Mouse (Mus musculus): ENCODE results near the gene Mxd1. TPM values are rescaled to one million over a fixed set of nuclear protein-coding genes. Genes with fewer than 3 reads are reported as not detected.

Gene Mxd1
- polyA plus RNA-seq, 1 experiment from 2014 or later, result 12.8 TPM

DNA sequence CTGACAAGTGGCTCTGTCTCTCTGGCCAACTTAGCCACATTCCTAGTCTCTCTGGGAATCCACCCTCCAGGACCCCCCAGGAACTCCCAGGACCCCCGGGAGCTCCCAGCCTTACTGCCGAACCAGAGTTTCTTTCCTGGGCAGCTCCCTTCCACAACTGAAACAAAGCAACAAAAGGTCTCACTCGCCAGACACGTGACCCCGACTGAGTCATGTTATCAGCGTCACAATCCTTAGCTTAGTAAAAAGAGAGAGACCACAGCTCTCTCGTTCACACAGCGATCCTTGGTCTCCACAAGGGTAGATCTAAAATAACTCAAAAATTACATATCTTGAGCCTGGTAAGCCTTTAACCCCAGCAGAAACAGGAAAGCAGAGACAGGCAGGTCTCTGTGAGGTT lies 27.2 kb downstream of the Mxd1 start:
- H3K27ac ChIP-seq (replicated peaks; ENCODE audit: low read depth, low read length), result no peak overlapping the region
- no peaks in the 10 kb centered on the region for H3K4me1 ChIP-seq (ENCODE audit: control insufficient read depth, insufficient read depth, low read length)
- ATAC-seq (ENCODE audit: insufficient number of reproducible peaks, low FRiP score, low TSS enrichment, low read depth) (no peak), DNase-seq (ENCODE audit: low spot score) (no peak)
- WGBS, result 76% methylated on average over 8 of the region's 8 CpGs
- no peaks in the 10 kb centered on the region for H3K27me3 ChIP-seq (ENCODE audit: control insufficient read depth, insufficient read depth, low read length)
- no peaks in the 10 kb centered on the region for H3K36me3 ChIP-seq (ENCODE audit: control insufficient read depth, insufficient read depth, low read length)
- H3K9me3 ChIP-seq (ENCODE audit: control insufficient read depth, low read length), result no peaks in the 10 kb centered on the region
- H3K9ac ChIP-seq (ENCODE audit: low read length), result no peak overlapping the region
- H3K4me2 ChIP-seq (ENCODE audit: low read depth, severe bottlenecking), result no peak overlapping the region
- no peak overlapping the region for H3K4me3 ChIP-seq (ENCODE audit: low read depth, low read length)

GRCm38 (mm10) chr6:86640776-86641175 lies 28.2 kb downstream of the Mxd1 start:
- Histone ChIP-seq H3K4me2 (ENCODE audit: low read depth, severe bottlenecking) (no peak overlapping the region), H3K36me3 (ENCODE audit: control insufficient read depth, insufficient read depth, low read length) (no peaks in the 10 kb centered on the region), H3K4me3 (ENCODE audit: low read depth, low read length) (no peak overlapping the region), H3K9ac (ENCODE audit: low read length) (no peak overlapping the region), H3K27me3 (ENCODE audit: control insufficient read depth, insufficient read depth, low read length) (no peaks in the 10 kb centered on the region), H3K27ac (replicated peaks; ENCODE audit: low read depth, low read length) (no peak overlapping the region), H3K9me3 (ENCODE audit: control insufficient read depth, low read length) (no peaks in the 10 kb centered on the region), H3K4me1 (ENCODE audit: control insufficient read depth, insufficient read depth, low read length) (no peaks in the 10 kb centered on the region)
- no peak for ATAC-seq (ENCODE audit: insufficient number of reproducible peaks, low FRiP score, low TSS enrichment, low read depth)
- no peak for DNase-seq (ENCODE audit: low spot score)
- 87% methylated on average over 8 of the region's 8 CpGs for WGBS

DNA sequence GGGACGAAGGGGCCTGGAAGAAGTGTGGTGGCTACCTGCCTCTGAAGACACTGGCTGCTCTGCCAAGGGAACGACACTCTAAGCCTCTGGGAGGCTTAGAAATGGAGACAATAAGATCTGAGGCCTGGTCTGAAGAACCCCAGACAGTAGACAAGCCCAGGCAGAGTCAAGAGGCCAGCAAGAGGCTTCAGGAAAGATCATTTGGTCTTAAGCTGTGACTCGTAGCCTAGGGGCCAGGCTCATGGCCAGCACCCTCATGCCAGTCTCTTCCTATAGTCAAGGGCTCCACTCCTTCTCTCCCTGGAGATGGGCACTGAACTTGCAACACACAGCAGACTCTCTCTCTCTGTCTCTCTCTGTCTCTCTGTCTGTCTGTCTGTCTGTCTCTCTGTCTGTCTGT lies 28.8 kb downstream of the Mxd1 start:
- ATAC-seq (ENCODE audit: insufficient number of reproducible peaks, low FRiP score, low TSS enrichment, low read depth), result no peak
- H3K9me3 ChIP-seq (ENCODE audit: control insufficient read depth, low read length), result no peaks in the 10 kb centered on the region
- H3K4me1 ChIP-seq (ENCODE audit: control insufficient read depth, insufficient read depth, low read length), result no peaks in the 10 kb centered on the region
- 78% methylated on average over 3 of the region's 3 CpGs for WGBS
- H3K9ac ChIP-seq (ENCODE audit: low read length), result no peak overlapping the region
- H3K27ac ChIP-seq (replicated peaks; ENCODE audit: low read depth, low read length), result no peak overlapping the region
- no peaks in the 10 kb centered on the region for H3K36me3 ChIP-seq (ENCODE audit: control insufficient read depth, insufficient read depth, low read length)
- H3K4me2 ChIP-seq (ENCODE audit: low read depth, severe bottlenecking), result no peak overlapping the region
- no peak for DNase-seq (ENCODE audit: low spot score)
- H3K4me3 ChIP-seq (ENCODE audit: low read depth, low read length), result no peak overlapping the region
- no peaks in the 10 kb centered on the region for H3K27me3 ChIP-seq (ENCODE audit: control insufficient read depth, insufficient read depth, low read length)

DNA sequence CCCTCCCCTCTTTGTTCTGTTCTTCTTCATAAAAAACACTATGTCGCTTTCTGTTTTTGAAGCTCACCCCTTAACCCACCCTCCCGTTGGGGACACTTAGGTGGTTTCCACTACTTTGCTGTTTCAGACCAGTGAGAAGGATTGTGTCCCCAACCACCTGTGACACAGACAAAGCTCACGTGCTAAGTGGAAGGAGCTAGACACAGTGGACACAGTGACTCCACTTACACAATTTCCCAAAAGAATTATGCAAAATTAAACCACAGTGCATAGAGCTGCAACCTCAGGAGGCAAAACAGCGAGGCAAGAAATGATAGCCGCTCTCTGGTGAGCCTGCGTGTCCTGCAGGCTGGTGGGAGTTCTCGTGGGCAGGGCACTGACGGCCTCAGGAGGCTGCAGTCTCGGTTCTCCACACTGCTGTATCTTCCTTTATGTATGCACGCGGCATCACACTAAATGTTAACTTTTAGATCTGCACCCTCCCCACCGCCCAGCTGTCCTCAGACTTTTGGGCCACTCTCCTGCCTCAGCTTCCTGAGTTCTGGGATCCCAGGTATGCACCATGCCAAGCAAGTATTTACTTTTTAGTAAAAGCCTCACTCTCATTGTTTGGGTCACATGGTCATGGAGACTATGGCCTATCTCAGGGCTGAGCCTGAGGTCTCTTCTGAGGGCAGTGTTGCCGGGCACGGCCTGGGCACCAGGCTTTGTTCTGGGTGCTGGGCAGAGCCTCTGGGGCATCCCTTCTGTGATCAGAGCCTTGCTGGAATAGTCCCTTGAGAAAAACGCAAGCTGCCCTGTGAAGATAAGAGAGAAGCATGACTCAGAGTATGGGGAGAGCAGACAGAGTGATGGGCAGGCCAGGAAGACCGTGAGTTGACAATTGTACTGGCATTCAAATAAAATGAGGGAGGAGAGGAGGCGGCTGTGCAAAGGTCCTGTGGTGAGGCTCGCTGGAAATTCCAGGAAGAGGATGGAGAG lies 29.5 kb downstream of the Mxd1 start:
- Histone ChIP-seq H3K4me2 (ENCODE audit: low read depth, severe bottlenecking) (no peak overlapping the region), H3K27me3 (ENCODE audit: control insufficient read depth, insufficient read depth, low read length) (no peaks in the 10 kb centered on the region), H3K4me3 (ENCODE audit: low read depth, low read length) (no peak overlapping the region), H3K9ac (ENCODE audit: low read length) (no peak overlapping the region), H3K4me1 (ENCODE audit: control insufficient read depth, insufficient read depth, low read length) (no peaks in the 10 kb centered on the region), H3K36me3 (ENCODE audit: control insufficient read depth, insufficient read depth, low read length) (no peaks in the 10 kb centered on the region), H3K27ac (replicated peaks; ENCODE audit: low read depth, low read length) (no peak overlapping the region), H3K9me3 (ENCODE audit: control insufficient read depth, low read length) (no peaks in the 10 kb centered on the region)
- ATAC-seq (ENCODE audit: insufficient number of reproducible peaks, low FRiP score, low TSS enrichment, low read depth), result no peak
- no peak for DNase-seq (ENCODE audit: low spot score)
- WGBS, result 82% methylated on average over 18 of the region's 18 CpGs

- H3K4me3 ChIP-seq (ENCODE audit: low read depth, low read length), result no peak overlapping the region
- WGBS, result 21% methylated on average over 2 of the region's 2 CpGs
- no peaks in the 10 kb centered on the region for H3K9me3 ChIP-seq (ENCODE audit: control insufficient read depth, low read length)
- 0 out of 2 replicates have a peak, but pooled peaks have one; percentile 35 for ATAC-seq (ENCODE audit: insufficient number of reproducible peaks, low FRiP score, low TSS enrichment, low read depth)
- H3K27ac ChIP-seq (replicated peaks; ENCODE audit: low read depth, low read length), result no peak overlapping the region
- H3K36me3 ChIP-seq (ENCODE audit: control insufficient read depth, insufficient read depth, low read length), result no peaks in the 10 kb centered on the region
- no peak overlapping the region for H3K9ac ChIP-seq (ENCODE audit: low read length)
- H3K4me1 ChIP-seq (ENCODE audit: control insufficient read depth, insufficient read depth, low read length), result no peaks in the 10 kb centered on the region
- no peaks in the 10 kb centered on the region for H3K27me3 ChIP-seq (ENCODE audit: control insufficient read depth, insufficient read depth, low read length)
- no peak overlapping the region for H3K4me2 ChIP-seq (ENCODE audit: low read depth, severe bottlenecking)
- no peak for DNase-seq (ENCODE audit: low spot score)
These were observed 30.5 kb downstream of the Mxd1 start for GRCm38 (mm10) chr6:86638434-86638833.

GRCm38 (mm10) chr6:86637860-86638259 lies 31.1 kb downstream of the Mxd1 start:
- no peaks in the 10 kb centered on the region for H3K27me3 ChIP-seq (ENCODE audit: control insufficient read depth, insufficient read depth, low read length)
- H3K9ac ChIP-seq (ENCODE audit: low read length), result no peak overlapping the region
- no peaks in the 10 kb centered on the region for H3K4me1 ChIP-seq (ENCODE audit: control insufficient read depth, insufficient read depth, low read length)
- no peak overlapping the region for H3K4me3 ChIP-seq (ENCODE audit: low read depth, low read length)
- 28% methylated on average over 2 of the region's 2 CpGs for WGBS
- ATAC-seq (ENCODE audit: insufficient number of reproducible peaks, low FRiP score, low TSS enrichment, low read depth) (no peak), DNase-seq (ENCODE audit: low spot score) (no peak)
- H3K27ac ChIP-seq (replicated peaks; ENCODE audit: low read depth, low read length), result 0 out of 2 replicates have a peak overlapping the region, but pooled peaks have one; percentile 30
- H3K4me2 ChIP-seq (ENCODE audit: low read depth, severe bottlenecking), result no peak overlapping the region
- H3K36me3 ChIP-seq (ENCODE audit: control insufficient read depth, insufficient read depth, low read length), result no peaks in the 10 kb centered on the region
- H3K9me3 ChIP-seq (ENCODE audit: control insufficient read depth, low read length), result no peaks in the 10 kb centered on the region

DNA sequence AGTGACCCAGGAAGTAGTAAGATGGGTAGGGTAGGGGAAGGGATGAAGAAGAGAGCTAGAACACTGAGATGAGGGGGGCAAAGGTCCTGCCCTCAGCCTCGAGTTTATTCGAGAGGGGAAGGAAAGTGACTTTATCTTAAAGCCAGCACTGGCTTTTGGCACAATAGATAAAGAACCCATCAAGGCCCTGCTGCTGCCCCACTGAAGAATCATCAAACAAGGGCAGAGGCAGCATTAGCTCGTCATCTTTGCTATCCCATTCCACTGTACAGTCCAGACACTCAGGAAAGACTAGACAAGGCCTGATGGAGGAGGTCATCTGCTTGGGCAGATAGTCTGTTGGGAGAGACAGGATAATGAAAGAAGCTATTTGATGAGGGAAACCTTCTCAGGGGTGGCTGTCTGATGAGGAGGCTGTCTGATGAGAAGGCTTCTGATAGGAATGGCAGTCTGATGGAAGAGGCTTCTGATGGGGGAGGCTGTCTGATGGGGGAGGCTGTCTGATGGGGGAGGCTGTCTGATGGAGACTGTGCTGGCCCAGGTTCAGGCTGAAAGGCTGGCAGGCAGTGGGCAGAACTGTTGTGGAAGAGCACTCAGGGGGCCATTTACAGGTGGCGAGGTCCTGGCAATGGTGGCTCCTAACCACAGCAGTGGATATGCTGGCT lies 31.7 kb downstream of the Mxd1 start:
- ATAC-seq (ENCODE audit: insufficient number of reproducible peaks, low FRiP score, low TSS enrichment, low read depth) (no peak), DNase-seq (ENCODE audit: low spot score) (no peak)

DNA sequence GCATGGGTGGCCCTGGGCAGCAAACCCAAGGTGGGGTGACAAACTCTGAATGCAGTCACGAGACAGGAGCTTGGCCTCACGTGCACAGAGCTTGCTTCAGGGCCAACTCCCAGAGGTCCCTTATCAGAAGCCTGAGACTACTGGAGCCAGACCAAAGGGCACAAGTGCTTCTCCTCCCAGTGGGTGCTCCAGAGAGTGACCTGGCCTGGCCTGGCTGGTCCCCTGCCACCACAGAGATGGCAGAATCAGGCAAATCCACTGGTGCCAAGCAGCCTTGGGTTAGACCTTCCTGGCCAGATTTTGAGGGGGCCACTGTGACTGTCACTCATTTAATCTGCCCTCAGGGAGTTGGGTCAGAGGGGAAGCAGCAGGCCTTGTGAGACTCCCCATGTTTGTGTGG lies 32.5 kb downstream of the Mxd1 start:
- no peaks in the 10 kb centered on the region for H3K4me1 ChIP-seq (ENCODE audit: control insufficient read depth, insufficient read depth, low read length)
- 73% methylated on average over 2 of the region's 2 CpGs for WGBS
- no peak for ATAC-seq (ENCODE audit: insufficient number of reproducible peaks, low FRiP score, low TSS enrichment, low read depth)
- no peak overlapping the region for H3K4me2 ChIP-seq (ENCODE audit: low read depth, severe bottlenecking)
- H3K4me3 ChIP-seq (ENCODE audit: low read depth, low read length), result no peak overlapping the region
- no peak overlapping the region for H3K27ac ChIP-seq (replicated peaks; ENCODE audit: low read depth, low read length)
- no peaks in the 10 kb centered on the region for H3K9me3 ChIP-seq (ENCODE audit: control insufficient read depth, low read length)
- H3K27me3 ChIP-seq (ENCODE audit: control insufficient read depth, insufficient read depth, low read length), result no peaks in the 10 kb centered on the region
- no peak overlapping the region for H3K9ac ChIP-seq (ENCODE audit: low read length)
- DNase-seq (ENCODE audit: low spot score), result no peak
- H3K36me3 ChIP-seq (ENCODE audit: control insufficient read depth, insufficient read depth, low read length), result no peaks in the 10 kb centered on the region

More for the DNA sequence above, 31.7 kb downstream of the Mxd1 start:
- WGBS, result 64% methylated on average over 4 of the region's 4 CpGs
- Histone ChIP-seq H3K36me3 (ENCODE audit: control insufficient read depth, insufficient read depth, low read length) (no peaks in the 10 kb centered on the region), H3K4me1 (ENCODE audit: control insufficient read depth, insufficient read depth, low read length) (no peaks in the 10 kb centered on the region), H3K9ac (ENCODE audit: low read length) (no peak overlapping the region), H3K27ac (replicated peaks; ENCODE audit: low read depth, low read length) (0 out of 2 replicates have a peak overlapping the region, but pooled peaks have one; percentile 30), H3K9me3 (ENCODE audit: control insufficient read depth, low read length) (no peaks in the 10 kb centered on the region), H3K4me3 (ENCODE audit: low read depth, low read length) (no peak overlapping the region), H3K27me3 (ENCODE audit: control insufficient read depth, insufficient read depth, low read length) (no peaks in the 10 kb centered on the region), H3K4me2 (ENCODE audit: low read depth, severe bottlenecking) (no peak overlapping the region)
